Mouse (Mus musculus): ENCODE measurements at regions not wholly inside any gene's neighbourhood (a gene's known extent, or its start where the extent isn't known, plus 50 kb on each side); places are given as distances from the start of the nearest gene placed in this dataset.

GRCm38 (mm10) chr3:40371411-40371810 lies 159.7 kb upstream of the Intu start:
- TF ChIP-seq MAFK (IDR thresholded peaks at IDR 0.05; ENCODE audit: insufficient replicate concordance, low read length) (no peak), USF2 (conservative IDR thresholded peaks at IDR 0.05; ENCODE audit: low read depth, low read length) (no peak), ELF1 (IDR thresholded peaks at IDR 0.05; ENCODE audit: low read depth, low read length) (no peak), TCF12 (IDR thresholded peaks at IDR 0.05; ENCODE audit: low read depth, low read length) (no peak), CTCF (conservative IDR thresholded peaks at IDR 0.05 in 1 of 2, IDR thresholded peaks at IDR 0.05 in 1 of 2; ENCODE audit: low read depth in 2 of 2, low read length in 2 of 2) (no peak)
